Mouse (Mus musculus): ENCODE results near the gene Wdr86. TPM values are rescaled to one million over a fixed set of nuclear protein-coding genes. Genes with fewer than 3 reads are reported as not detected.
"Not testable (repeated sequence)": the region's sequence is repeated elsewhere in the genome, so short reads cannot be mapped to it uniquely, and the experiment has no call there.

Gene Wdr86
- polyA plus RNA-seq (2012; rRNA removed) = 0.55 and 1.1 TPM in 2 replicates

DNA sequence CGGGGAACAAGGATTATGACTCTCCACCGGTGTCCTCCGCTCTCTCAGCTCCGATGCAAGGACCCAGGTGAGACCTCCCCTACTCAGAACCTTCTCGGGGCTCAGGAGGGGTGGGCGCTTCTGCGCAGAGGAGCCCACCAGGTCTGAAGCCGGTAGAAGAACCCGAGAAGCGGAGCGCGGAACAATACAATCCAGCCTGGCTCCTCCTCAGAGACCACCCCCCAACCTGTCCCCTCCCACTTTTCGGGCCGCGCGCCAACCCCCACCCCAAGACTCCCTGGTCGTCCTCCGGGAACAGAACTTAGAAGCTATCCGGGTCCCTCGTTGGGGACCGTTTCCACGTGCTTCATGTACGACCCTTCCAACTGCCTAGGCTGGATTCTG is at the start of gene Wdr86:
TSS of gene Wdr86 (minus strand) at position 240 of the 384 bp plus-strand sequence.
- H3K4me1 ChIP-seq (ENCODE audit: control insufficient read depth, insufficient read depth, low read length) = no peaks in the 10 kb centered on the region
- peak within 1 kb of the TSS; percentile 10 for H3K4me3 ChIP-seq (ENCODE audit: insufficient read depth, low read length)
- no peak within 1 kb of the TSS for H3K27ac ChIP-seq (ENCODE audit: insufficient read depth, low read length)
- TF ChIP-seq POLR2A (IDR thresholded peaks at IDR 0.05; ENCODE audit: extremely low read depth, insufficient read depth, low read length) = no peak
- TF ChIP-seq CTCF (IDR thresholded peaks at IDR 0.05; ENCODE audit: extremely low read depth, insufficient read depth, low read length) = no peak

DNA sequence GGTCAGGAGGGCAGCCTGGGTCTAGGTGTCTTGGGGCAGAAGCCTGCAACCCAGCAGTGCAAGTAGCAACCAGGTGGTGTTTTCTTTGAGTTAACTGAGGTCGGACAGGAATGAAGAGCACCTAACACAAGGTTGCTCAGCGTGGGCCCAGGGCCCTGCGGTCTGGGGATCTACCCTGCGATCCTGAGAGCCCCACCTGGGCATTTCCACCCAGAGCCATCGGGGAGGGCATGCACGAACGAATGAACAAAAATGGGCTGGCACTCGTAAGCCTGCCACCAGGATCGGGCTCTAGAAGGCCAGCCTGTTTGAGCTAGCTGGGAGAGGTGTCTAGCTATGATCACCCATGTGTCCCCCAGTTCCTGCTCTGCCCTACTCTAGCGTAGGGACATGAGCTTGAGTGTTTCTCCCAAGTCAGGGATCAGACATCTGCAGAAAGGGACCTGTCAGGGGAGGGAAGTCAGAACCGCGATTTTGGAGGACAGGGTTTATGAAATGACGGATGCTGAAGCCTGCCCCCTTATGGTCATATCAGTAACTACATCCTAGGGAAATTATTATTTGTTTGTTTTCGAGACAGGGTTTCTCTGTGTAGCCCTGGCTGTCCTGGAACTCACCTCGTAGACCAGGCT is 49.5 kb upstream of the Wdr86 start:
- peaks cover 5% of the 10 kb centered on the region; the same call in 1 of the 2 replicates for H3K4me1 ChIP-seq (ENCODE audit: control insufficient read depth, insufficient read depth, low read length)
- no peak overlapping the region for H3K27ac ChIP-seq (ENCODE audit: insufficient read depth, low read length)
- peak; percentile 58 for TF ChIP-seq CTCF (IDR thresholded peaks at IDR 0.05; ENCODE audit: extremely low read depth, insufficient read depth, low read length)
- TF ChIP-seq POLR2A (IDR thresholded peaks at IDR 0.05; ENCODE audit: extremely low read depth, insufficient read depth, low read length) = no peak
- H3K4me3 ChIP-seq (ENCODE audit: insufficient read depth, low read length) = no peak overlapping the region

DNA sequence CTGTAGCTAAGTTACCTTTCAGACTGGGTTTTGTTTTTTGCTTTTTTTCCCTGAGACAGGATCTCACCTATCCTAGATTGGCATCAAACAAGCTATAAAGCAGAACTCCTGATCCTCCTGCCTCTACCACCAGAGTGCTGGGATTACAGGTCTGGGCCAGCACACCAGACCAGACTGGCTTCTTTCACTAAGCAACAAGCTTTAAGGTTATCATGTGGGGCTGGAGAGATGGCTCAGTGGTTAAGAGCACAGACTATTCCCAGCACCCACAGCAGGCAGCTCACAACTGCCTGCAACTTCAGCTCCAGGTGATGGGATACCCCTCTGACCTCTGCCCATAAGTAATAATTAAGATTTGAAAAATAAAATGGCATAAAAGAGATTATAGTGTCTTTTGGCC is 48.8 kb upstream of the Wdr86 start:
- Histone ChIP-seq H3K27ac (ENCODE audit: insufficient read depth, low read length) (no peak overlapping the region), H3K4me1 (ENCODE audit: control insufficient read depth, insufficient read depth, low read length) (peaks cover 5% of the 10 kb centered on the region; the same call in 1 of the 2 replicates), H3K4me3 (ENCODE audit: insufficient read depth, low read length) (no peak overlapping the region)
- TF ChIP-seq POLR2A (IDR thresholded peaks at IDR 0.05; ENCODE audit: extremely low read depth, insufficient read depth, low read length) (no peak), CTCF (IDR thresholded peaks at IDR 0.05; ENCODE audit: extremely low read depth, insufficient read depth, low read length) (no peak)

DNA sequence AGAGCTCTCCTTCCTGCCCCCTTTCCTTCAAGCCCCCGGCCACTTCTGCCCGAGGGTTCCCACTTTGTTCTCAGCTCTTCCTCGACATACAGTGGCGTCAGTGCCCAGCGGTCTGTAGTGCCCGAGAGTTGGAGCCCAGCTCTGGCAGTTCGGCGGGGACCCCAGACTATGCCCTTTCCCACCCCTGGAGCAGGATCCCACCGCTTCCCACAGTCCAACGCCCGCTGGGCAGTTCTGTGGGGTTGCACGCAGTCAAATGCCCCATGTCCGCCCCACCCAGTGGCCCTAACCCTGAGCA is 48.3 kb upstream of the Wdr86 start:
- no peak overlapping the region for H3K27ac ChIP-seq (ENCODE audit: insufficient read depth, low read length)
- no peak for TF ChIP-seq CTCF (IDR thresholded peaks at IDR 0.05; ENCODE audit: extremely low read depth, insufficient read depth, low read length)
- no peak for TF ChIP-seq POLR2A (IDR thresholded peaks at IDR 0.05; ENCODE audit: extremely low read depth, insufficient read depth, low read length)
- peaks cover 5% of the 10 kb centered on the region; the same call in 1 of the 2 replicates for H3K4me1 ChIP-seq (ENCODE audit: control insufficient read depth, insufficient read depth, low read length)
- H3K4me3 ChIP-seq (ENCODE audit: insufficient read depth, low read length) = no peak overlapping the region

DNA sequence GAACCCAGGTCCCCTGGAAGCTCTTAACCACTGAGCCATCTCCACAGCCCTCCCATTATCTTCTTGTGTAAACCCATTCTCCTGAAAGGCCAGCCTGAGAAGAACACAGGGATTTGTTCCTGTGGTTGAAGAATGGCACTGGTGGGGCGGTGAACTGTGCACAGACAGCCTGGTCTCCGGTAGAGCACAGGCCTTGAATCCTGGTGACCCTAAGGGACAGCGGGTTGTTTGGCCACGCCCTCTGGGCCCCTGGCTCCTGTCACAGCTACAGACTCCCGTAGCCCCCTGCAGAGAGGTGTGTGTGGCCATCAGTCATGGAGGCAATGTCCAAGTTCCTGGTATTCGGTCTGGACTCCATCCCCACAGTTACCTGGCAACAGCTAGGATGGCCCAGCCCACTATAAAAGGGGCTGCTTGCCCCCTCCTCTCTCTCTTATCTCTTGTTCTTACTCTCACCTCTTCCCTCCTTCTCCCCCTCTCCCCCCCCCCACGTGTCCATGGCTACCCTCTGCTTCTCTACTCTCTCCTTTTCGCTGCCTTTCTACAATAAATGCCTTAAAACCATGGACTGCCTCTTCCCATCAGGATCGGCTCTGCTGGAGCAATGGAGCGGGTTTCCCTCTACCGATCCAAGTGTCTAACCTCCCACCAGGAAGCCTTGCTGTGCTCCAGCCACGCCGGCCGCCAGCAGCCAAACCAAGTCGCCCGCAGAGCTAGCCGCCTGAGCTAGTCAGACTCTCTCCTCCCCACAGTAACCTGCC is 47.7 kb upstream of the Wdr86 start:
- Histone ChIP-seq H3K27ac (ENCODE audit: insufficient read depth, low read length) (no peak overlapping the region), H3K4me3 (ENCODE audit: insufficient read depth, low read length) (no peak overlapping the region), H3K4me1 (ENCODE audit: control insufficient read depth, insufficient read depth, low read length) (peaks cover 5% of the 10 kb centered on the region; the same call in 1 of the 2 replicates)
- TF ChIP-seq POLR2A (IDR thresholded peaks at IDR 0.05; ENCODE audit: extremely low read depth, insufficient read depth, low read length) = no peak
- TF ChIP-seq CTCF (IDR thresholded peaks at IDR 0.05; ENCODE audit: extremely low read depth, insufficient read depth, low read length) = no peak

DNA sequence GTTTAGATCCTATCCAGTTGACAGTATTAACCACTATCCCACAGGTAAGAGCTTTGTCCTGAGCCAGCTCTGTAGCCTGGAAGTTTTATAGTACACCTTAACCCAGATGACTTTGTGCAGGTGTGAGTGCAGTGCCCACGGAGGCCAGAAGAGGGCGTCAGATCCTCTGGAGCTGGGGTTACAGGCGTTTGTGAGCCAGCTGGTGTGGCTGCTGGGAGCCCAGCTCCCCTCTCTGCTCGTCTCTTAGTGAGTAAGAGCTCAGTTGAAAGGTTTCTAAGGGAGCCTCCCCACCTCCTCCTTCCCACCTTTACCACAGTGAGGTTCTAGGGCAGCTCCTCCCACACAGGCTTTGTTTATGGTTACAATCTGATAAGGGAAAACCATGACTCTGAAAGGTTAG is 46.2 kb upstream of the Wdr86 start:
- Histone ChIP-seq H3K27ac (ENCODE audit: insufficient read depth, low read length) (no peak overlapping the region), H3K4me3 (ENCODE audit: insufficient read depth, low read length) (no peak overlapping the region), H3K4me1 (ENCODE audit: control insufficient read depth, insufficient read depth, low read length) (peaks cover 5% of the 10 kb centered on the region; the same call in 1 of the 2 replicates)
- TF ChIP-seq POLR2A (IDR thresholded peaks at IDR 0.05; ENCODE audit: extremely low read depth, insufficient read depth, low read length) = no peak
- TF ChIP-seq CTCF (IDR thresholded peaks at IDR 0.05; ENCODE audit: extremely low read depth, insufficient read depth, low read length) = 0 out of 2 replicates have a peak, but pooled peaks have one; percentile 8

DNA sequence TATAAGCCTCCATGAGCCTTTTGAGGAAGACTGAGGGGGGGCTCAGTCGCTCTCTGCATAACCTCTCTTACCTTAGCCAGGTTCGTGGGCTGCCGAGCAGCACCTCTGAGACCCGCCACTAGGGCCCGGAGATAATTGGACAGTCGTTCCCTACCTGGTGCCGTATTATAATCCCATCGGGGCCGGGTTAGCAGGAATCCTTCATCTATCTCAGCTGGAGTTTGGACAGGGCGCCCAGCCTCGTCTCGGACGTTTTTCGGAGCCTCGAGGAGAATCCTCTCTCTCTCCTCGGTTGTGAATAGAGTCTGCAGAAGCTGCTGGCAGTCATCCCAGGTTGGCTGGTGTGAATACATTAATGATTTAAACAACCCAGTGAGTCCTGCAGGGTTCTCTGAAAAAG is 44.0 kb upstream of the Wdr86 start:
- not testable (repeated sequence) for H3K4me3 ChIP-seq (ENCODE audit: insufficient read depth, low read length); H3K27ac ChIP-seq (ENCODE audit: insufficient read depth, low read length); H3K4me1 ChIP-seq (ENCODE audit: control insufficient read depth, insufficient read depth, low read length)

DNA sequence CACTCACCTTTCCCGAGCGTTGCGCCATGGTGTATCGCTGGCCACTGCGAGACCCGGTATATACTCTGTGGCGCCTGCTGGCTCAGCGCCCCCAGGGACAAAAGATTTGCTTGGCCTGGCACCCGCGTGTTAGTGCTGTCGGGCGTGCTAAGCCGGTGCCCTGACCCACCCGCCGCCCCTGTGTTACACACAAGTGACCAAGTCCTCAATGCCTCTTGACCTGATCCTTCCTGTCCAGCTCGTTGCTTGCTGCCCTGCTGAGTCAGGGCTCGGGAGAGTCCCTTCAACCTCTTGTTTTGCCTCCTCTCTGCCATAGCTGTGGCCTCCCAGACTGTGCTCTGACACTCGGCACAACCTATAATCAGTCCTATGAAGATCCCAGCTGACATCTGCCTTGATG is 27.3 kb upstream of the Wdr86 start, which contains the start of gene Crygn:
TSS of gene Crygn (minus strand) at position 193 of the 400 bp plus-strand sequence.
- TF ChIP-seq CTCF (IDR thresholded peaks at IDR 0.05; ENCODE audit: extremely low read depth, insufficient read depth, low read length) = no peak
- no peak for TF ChIP-seq POLR2A (IDR thresholded peaks at IDR 0.05; ENCODE audit: extremely low read depth, insufficient read depth, low read length)
- H3K27ac ChIP-seq (ENCODE audit: insufficient read depth, low read length) = no peak within 1 kb of the TSS
- no peak within 1 kb of the TSS for H3K4me3 ChIP-seq (ENCODE audit: insufficient read depth, low read length)
- H3K4me1 ChIP-seq (ENCODE audit: control insufficient read depth, insufficient read depth, low read length) = no peaks in the 10 kb centered on the region

DNA sequence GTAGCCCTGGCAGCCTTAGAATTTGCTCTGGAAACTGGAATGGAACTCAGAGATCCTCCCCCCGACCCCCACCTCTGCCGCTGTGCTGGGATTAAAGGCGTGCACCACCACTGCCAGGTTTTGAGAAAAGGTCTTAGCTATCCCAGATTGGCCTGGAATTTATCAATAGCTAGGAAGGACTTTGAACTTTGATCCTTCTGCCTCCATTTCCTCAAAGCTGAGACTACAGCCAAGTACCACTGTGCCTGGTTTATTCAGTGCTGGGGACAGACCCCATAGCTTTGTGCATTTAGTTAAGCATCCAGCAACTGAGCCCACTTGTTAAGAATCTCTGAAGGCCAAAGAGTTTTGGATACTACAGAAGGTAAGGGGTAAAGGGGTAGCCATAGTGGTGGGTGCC is 26.4 kb upstream of the Wdr86 start:
- no peaks in the 10 kb centered on the region for H3K4me1 ChIP-seq (ENCODE audit: control insufficient read depth, insufficient read depth, low read length)
- TF ChIP-seq POLR2A (IDR thresholded peaks at IDR 0.05; ENCODE audit: extremely low read depth, insufficient read depth, low read length) = no peak
- no peak for TF ChIP-seq CTCF (IDR thresholded peaks at IDR 0.05; ENCODE audit: extremely low read depth, insufficient read depth, low read length)

DNA sequence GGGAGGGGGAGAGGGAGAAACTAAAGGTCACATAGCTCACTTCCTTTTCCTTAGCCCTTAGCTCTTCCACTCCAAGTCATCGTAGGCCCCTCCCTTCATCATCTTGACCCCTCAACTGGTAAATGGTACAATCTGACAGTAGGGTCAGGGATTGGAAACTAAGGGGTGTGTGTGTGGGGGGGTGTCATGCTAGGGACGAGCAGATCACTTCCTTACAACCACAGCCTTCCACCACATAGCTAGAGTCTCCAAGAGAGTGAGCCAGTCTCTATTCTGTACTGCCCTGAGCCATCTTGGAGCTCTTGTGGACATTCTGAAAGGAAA is 21.6 kb upstream of the Wdr86 start:
- TF ChIP-seq CTCF (IDR thresholded peaks at IDR 0.05; ENCODE audit: extremely low read depth, insufficient read depth, low read length) = no peak
- TF ChIP-seq POLR2A (IDR thresholded peaks at IDR 0.05; ENCODE audit: extremely low read depth, insufficient read depth, low read length) = no peak
- Histone ChIP-seq H3K27ac (ENCODE audit: insufficient read depth, low read length) (no peak overlapping the region), H3K4me1 (ENCODE audit: control insufficient read depth, insufficient read depth, low read length) (peaks cover 2% of the 10 kb centered on the region; the same call in 1 of the 2 replicates), H3K4me3 (ENCODE audit: insufficient read depth, low read length) (0 out of 2 replicates have a peak overlapping the region, but pooled peaks have one; percentile 33)

More for the DNA sequence above, 26.4 kb upstream of the Wdr86 start:
- no peak overlapping the region for H3K27ac ChIP-seq (ENCODE audit: insufficient read depth, low read length)
- no peak overlapping the region for H3K4me3 ChIP-seq (ENCODE audit: insufficient read depth, low read length)

All from cortical plate, adult 2 months (tissue).